Mouse (Mus musculus): ENCODE results near the gene Dnal4. TPM values are rescaled to one million over a fixed set of nuclear protein-coding genes. Genes with fewer than 3 reads are reported as not detected.

Dnal4 gene
- polyA plus RNA-seq, 1 experiment, result 18.7 TPM

GRCm38 (mm10) chr15:79790905-79791304, 13.3 kb upstream of the Dnal4 start:
- H3K27ac ChIP-seq (ENCODE audit: insufficient read depth, low read depth, low read length), result no peak overlapping the region
- H3K4me1 ChIP-seq (ENCODE audit: control insufficient read depth, insufficient read depth, insufficient read length, low read length), result no peaks in the 10 kb centered on the region
- no peak for TF ChIP-seq CTCF (IDR thresholded peaks at IDR 0.05; ENCODE audit: extremely low read depth, insufficient read length, insufficient replicate concordance, low read depth, low read length)
- no peak for TF ChIP-seq POLR2A (IDR thresholded peaks at IDR 0.05; ENCODE audit: low read depth, low read length)
- no peaks in the 10 kb centered on the region for H3K27me3 ChIP-seq (ENCODE audit: control insufficient read depth, insufficient read depth, low read length)
- H3K4me3 ChIP-seq (ENCODE audit: low read depth, low read length), result no peak overlapping the region
- no peaks in the 10 kb centered on the region for H3K36me3 ChIP-seq (ENCODE audit: control insufficient read depth, insufficient read depth, low read length)
- 81% methylated on average over 6 of the region's 6 CpGs for WGBS

GRCm38 (mm10) chr15:79790111-79790510, 12.5 kb upstream of the Dnal4 start:
- Histone ChIP-seq H3K27ac (ENCODE audit: insufficient read depth, low read depth, low read length) (no peak overlapping the region), H3K4me1 (ENCODE audit: control insufficient read depth, insufficient read depth, insufficient read length, low read length) (no peaks in the 10 kb centered on the region), H3K4me3 (ENCODE audit: low read depth, low read length) (no peak overlapping the region), H3K36me3 (ENCODE audit: control insufficient read depth, insufficient read depth, low read length) (no peaks in the 10 kb centered on the region), H3K27me3 (ENCODE audit: control insufficient read depth, insufficient read depth, low read length) (0 out of 2 replicates have a peak, but pooled peaks cover 4% of the 10 kb centered on the region)
- 49% methylated on average over 8 of the region's 8 CpGs for WGBS
- TF ChIP-seq CTCF (IDR thresholded peaks at IDR 0.05; ENCODE audit: extremely low read depth, insufficient read length, insufficient replicate concordance, low read depth, low read length) (no peak), POLR2A (IDR thresholded peaks at IDR 0.05; ENCODE audit: low read depth, low read length) (no peak)

GRCm38 (mm10) chr15:79787815-79788214, 10.2 kb upstream of the Dnal4 start:
- Histone ChIP-seq H3K4me1 (ENCODE audit: control insufficient read depth, insufficient read depth, insufficient read length, low read length) (no peaks in the 10 kb centered on the region), H3K36me3 (ENCODE audit: control insufficient read depth, insufficient read depth, low read length) (no peaks in the 10 kb centered on the region), H3K4me3 (ENCODE audit: low read depth, low read length) (no peak overlapping the region), H3K27ac (ENCODE audit: insufficient read depth, low read depth, low read length) (no peak overlapping the region), H3K27me3 (ENCODE audit: control insufficient read depth, insufficient read depth, low read length) (0 out of 2 replicates have a peak, but pooled peaks cover 4% of the 10 kb centered on the region)
- whole genome bisulfite sequencing, result 49% methylated on average over 8 of the region's 8 CpGs
- TF ChIP-seq POLR2A (IDR thresholded peaks at IDR 0.05; ENCODE audit: low read depth, low read length) (no peak), CTCF (IDR thresholded peaks at IDR 0.05; ENCODE audit: extremely low read depth, insufficient read length, insufficient replicate concordance, low read depth, low read length) (no peak)

GRCm38 (mm10) chr15:79785056-79785455, 7.4 kb upstream of the Dnal4 start:
- Histone ChIP-seq H3K4me1 (ENCODE audit: control insufficient read depth, insufficient read depth, insufficient read length, low read length) (no peaks in the 10 kb centered on the region), H3K4me3 (ENCODE audit: low read depth, low read length) (no peak overlapping the region), H3K27me3 (ENCODE audit: control insufficient read depth, insufficient read depth, low read length) (0 out of 2 replicates have a peak, but pooled peaks cover 6% of the 10 kb centered on the region), H3K27ac (ENCODE audit: insufficient read depth, low read depth, low read length) (no peak overlapping the region), H3K36me3 (ENCODE audit: control insufficient read depth, insufficient read depth, low read length) (no peaks in the 10 kb centered on the region)
- TF ChIP-seq POLR2A (IDR thresholded peaks at IDR 0.05; ENCODE audit: low read depth, low read length), result no peak
- TF ChIP-seq CTCF (IDR thresholded peaks at IDR 0.05; ENCODE audit: extremely low read depth, insufficient read length, insufficient replicate concordance, low read depth, low read length), result no peak
- 56% methylated on average over 1 of the region's 1 CpGs for WGBS

GRCm38 (mm10) chr15:79775662-79776061, 2.0 kb downstream of the Dnal4 start:
- TF ChIP-seq POLR2A (IDR thresholded peaks at IDR 0.05; ENCODE audit: low read depth, low read length) (no peak), CTCF (IDR thresholded peaks at IDR 0.05; ENCODE audit: extremely low read depth, insufficient read length, insufficient replicate concordance, low read depth, low read length) (no peak)
- Histone ChIP-seq H3K4me3 (ENCODE audit: low read depth, low read length) (no peak overlapping the region), H3K4me1 (ENCODE audit: control insufficient read depth, insufficient read depth, insufficient read length, low read length) (peaks cover 12% of the 10 kb centered on the region; the same call in 1 of the 2 replicates), H3K27ac (ENCODE audit: insufficient read depth, low read depth, low read length) (no peak overlapping the region), H3K27me3 (ENCODE audit: control insufficient read depth, insufficient read depth, low read length) (0 out of 2 replicates have a peak, but pooled peaks cover under 1% of the 10 kb centered on the region), H3K36me3 (ENCODE audit: control insufficient read depth, insufficient read depth, low read length) (no peaks in the 10 kb centered on the region)
- WGBS, result 68% methylated on average over 7 of the region's 7 CpGs

- Histone ChIP-seq H3K4me3 (ENCODE audit: low read depth, low read length) (peak overlapping the region; percentile 80), H3K27ac (ENCODE audit: insufficient read depth, low read depth, low read length) (no peak overlapping the region; the same call in 1 of the 2 replicates), H3K27me3 (ENCODE audit: control insufficient read depth, insufficient read depth, low read length) (no peaks in the 10 kb centered on the region), H3K4me1 (ENCODE audit: control insufficient read depth, insufficient read depth, insufficient read length, low read length) (peaks cover 23% of the 10 kb centered on the region; the same call in 1 of the 2 replicates), H3K36me3 (ENCODE audit: control insufficient read depth, insufficient read depth, low read length) (no peaks in the 10 kb centered on the region)
- under 1% methylated on average over 44 of the region's 50 CpGs for WGBS
- TF ChIP-seq CTCF (IDR thresholded peaks at IDR 0.05; ENCODE audit: extremely low read depth, insufficient read length, insufficient replicate concordance, low read depth, low read length) (no peak), POLR2A (IDR thresholded peaks at IDR 0.05; ENCODE audit: low read depth, low read length) (peak; percentile 57; the same call in 1 of the 2 replicates)
Measured at GRCm38 (mm10) chr15:79774117-79775027, 3.3 kb downstream of the Dnal4 start.

- Histone ChIP-seq H3K36me3 (ENCODE audit: control insufficient read depth, insufficient read depth, low read length) (no peaks in the 10 kb centered on the region), H3K27ac (ENCODE audit: insufficient read depth, low read depth, low read length) (no peak overlapping the region), H3K4me3 (ENCODE audit: low read depth, low read length) (no peak overlapping the region), H3K4me1 (ENCODE audit: control insufficient read depth, insufficient read depth, insufficient read length, low read length) (peaks cover 28% of the 10 kb centered on the region), H3K27me3 (ENCODE audit: control insufficient read depth, insufficient read depth, low read length) (no peaks in the 10 kb centered on the region)
- no peak for TF ChIP-seq CTCF (IDR thresholded peaks at IDR 0.05; ENCODE audit: extremely low read depth, insufficient read length, insufficient replicate concordance, low read depth, low read length)
- whole genome bisulfite sequencing, result 30% methylated on average over 21 of the region's 21 CpGs
Measured at GRCm38 (mm10) chr15:79770629-79771240, 6.9 kb downstream of the Dnal4 start.

Measured in small intestine, adult 2 months (tissue).